Mouse (Mus musculus) midbrain, embryonic 16.5 days (tissue): ENCODE data around the gene Apba3. TPM values are rescaled to one million over a fixed set of nuclear protein-coding genes. Genes with fewer than 3 reads are reported as not detected.
"Not testable (repeated sequence)": the region's sequence is repeated elsewhere in the genome, so short reads cannot be mapped to it uniquely, and the experiment has no call there.

Experiments
- ATAC-seq: fragments of 200-750 bp; cut with Nextera tagmentation; 2 replicates; pipeline ENCODE4 v1.8.0; 2017; ENCODE audit warnings: moderate TSS enrichment
- H3K27ac ChIP-seq: fragments of 300-500 bp; sonication (generic); 2 replicates; pipeline ENCODE4 v1.5.1; 2014; ENCODE audit warnings: mild to moderate bottlenecking, low read length, mixed read lengths
- H3K27me3 ChIP-seq: fragments of 300-500 bp; sonication (generic); 2 replicates; pipeline ENCODE4 v1.6.1; 2014; ENCODE audit warnings: low read depth, low read length, mixed read lengths; ENCODE audit not compliant: control insufficient read depth, insufficient read depth
- H3K36me3 ChIP-seq: fragments of 300-500 bp; sonication (generic); 2 replicates; pipeline ENCODE4 v1.6.1; 2014; ENCODE audit warnings: mild to moderate bottlenecking, low read length, moderate library complexity, mixed read lengths; ENCODE audit not compliant: control insufficient read depth, insufficient read depth
- H3K4me1 ChIP-seq: fragments of 300-500 bp; sonication (generic); 2 replicates; pipeline ENCODE4 v1.6.1; 2014; ENCODE audit warnings: mild to moderate bottlenecking, low read length, mixed read lengths; ENCODE audit not compliant: control insufficient read depth, insufficient read depth
- H3K4me2 ChIP-seq: fragments of 300-500 bp; sonication (generic); 2 replicates; pipeline ENCODE4 v1.6.1; 2014; ENCODE audit warnings: mild to moderate bottlenecking, low read length, mixed read lengths
- H3K4me3 ChIP-seq: fragments of 300-500 bp; sonication (generic); 2 replicates; pipeline ENCODE4 v1.5.1; 2014; ENCODE audit warnings: low read depth, mild to moderate bottlenecking, low read length, moderate library complexity, mixed read lengths
- H3K9ac ChIP-seq: fragments of 300-500 bp; sonication (generic); 2 replicates; pipeline ENCODE4 v1.6.1; 2014; ENCODE audit warnings: low read depth, low read length, mixed read lengths
- H3K9me3 ChIP-seq: fragments of 300-500 bp; sonication (generic); replicated peaks from 2 replicates; pipeline ENCODE4 v1.6.1; 2014; ENCODE audit warnings: mild to moderate bottlenecking, low read length, mixed read lengths; ENCODE audit not compliant: control insufficient read depth, poor library complexity, severe bottlenecking
- WGBS: fragments of 180-500 bp; shearing (Covaris S2); extraction: QIAGEN DNeasy Blood & Tissue Kit; methylation state at CpG from one replicate; pipeline ENCODE4 v1.1.7; 2014; 5-methylcytosine and 5-hydroxymethylcytosine counted together
- polyA plus RNA-seq: library from polyadenylated mRNA; unstranded; fragments of >200 nt; fragmentation: Nextera tagmentation; extraction: Ambion mirVana; gene quantifications from 2 replicates; pipeline ENCODE4 v1.2.1, GENCODE M21; 2015

Gene Apba3
- 28.8 and 33.8 TPM in 2 replicates for polyA plus RNA-seq

GRCm38 (mm10) chr10:81266211-81267105 is at the start of gene Apba3, which contains the start of gene Mrpl54:
Gene Apba3 (plus strand): TSS chr10:81266960.
Gene Mrpl54 (minus strand): TSS chr10:81266934.
- Histone ChIP-seq H3K27me3 (no peaks in the 10 kb centered on the region), H3K4me3 (peak within 1 kb of the TSS; percentile 68), H3K27ac (peak within 1 kb of the TSS; percentile 88), H3K36me3 (peaks cover 6% of the 10 kb centered on the region; the same call in 1 of the 2 replicates), H3K4me1 (peaks cover 14% of the 10 kb centered on the region), H3K9ac (peak within 1 kb of the TSS; percentile 84), H3K9me3 (no peaks in the 10 kb centered on the region), H3K4me2 (peak within 1 kb of the TSS; percentile 67)
- peak; percentile 90 for ATAC-seq
- under 1% methylated on average over 48 of the region's 48 CpGs for WGBS

- H3K9me3 ChIP-seq, ATAC-seq, H3K27me3 ChIP-seq, H3K4me3 ChIP-seq, H3K27ac ChIP-seq, H3K4me2 ChIP-seq, H3K9ac ChIP-seq, H3K4me1 ChIP-seq: not testable (repeated sequence)
- H3K36me3 ChIP-seq, result peaks cover 65% of the 10 kb centered on the region
- WGBS, result 40% methylated on average over 1 of the region's 1 CpGs
Measured at GRCm38 (mm10) chr10:81217267-81217666, 49.5 kb upstream of the Apba3 start.

GRCm38 (mm10) chr10:81217964-81218363 is 48.8 kb upstream of the Apba3 start:
- peaks cover 60% of the 10 kb centered on the region for H3K36me3 ChIP-seq
- H3K27me3 ChIP-seq, result no peaks in the 10 kb centered on the region
- H3K9me3 ChIP-seq, result no peaks in the 10 kb centered on the region
- no peak overlapping the region for H3K9ac ChIP-seq
- no peak overlapping the region for H3K27ac ChIP-seq
- ATAC-seq, result no peak
- H3K4me3 ChIP-seq, result no peak overlapping the region
- no peaks in the 10 kb centered on the region for H3K4me1 ChIP-seq
- H3K4me2 ChIP-seq, result no peak overlapping the region
- WGBS, result 40% methylated on average over 7 of the region's 7 CpGs

GRCm38 (mm10) chr10:81221402-81222015 is 45.3 kb upstream of the Apba3 start:
- Histone ChIP-seq H3K27me3 (no peaks in the 10 kb centered on the region), H3K4me3 (no peak overlapping the region), H3K27ac (no peak overlapping the region), H3K4me1 (no peaks in the 10 kb centered on the region), H3K4me2 (no peak overlapping the region), H3K9me3 (no peaks in the 10 kb centered on the region), H3K36me3 (peaks cover 37% of the 10 kb centered on the region), H3K9ac (no peak overlapping the region)
- no peak for ATAC-seq
- 92% methylated on average over 5 of the region's 5 CpGs for WGBS

- peaks cover 26% of the 10 kb centered on the region for H3K36me3 ChIP-seq
- ATAC-seq, result not testable (repeated sequence)
- 69% methylated on average over 2 of the region's 2 CpGs for WGBS
Measured at GRCm38 (mm10) chr10:81223731-81224130, 43.0 kb upstream of the Apba3 start.

GRCm38 (mm10) chr10:81229735-81230437 is 36.9 kb upstream of the Apba3 start:
- Histone ChIP-seq H3K36me3 (no peaks in the 10 kb centered on the region), H3K27ac (peak overlapping the region; percentile 90), H3K9me3 (no peaks in the 10 kb centered on the region), H3K4me3 (peak overlapping the region; percentile 60), H3K27me3 (no peaks in the 10 kb centered on the region), H3K4me1 (peaks cover 34% of the 10 kb centered on the region), H3K9ac (peak overlapping the region; percentile 88), H3K4me2 (peak overlapping the region; percentile 61)
- peak; percentile 38 for ATAC-seq
- WGBS, result 5% methylated on average over 20 of the region's 20 CpGs

More at GRCm38 (mm10) chr10:81223731-81224130, 43.0 kb upstream of the Apba3 start:
- H3K4me2 ChIP-seq, H3K27ac ChIP-seq, H3K27me3 ChIP-seq, H3K4me3 ChIP-seq, H3K9me3 ChIP-seq, H3K9ac ChIP-seq: not testable (repeated sequence)
- peaks cover 11% of the 10 kb centered on the region for H3K4me1 ChIP-seq

GRCm38 (mm10) chr10:81230438-81231332 is 36.1 kb upstream of the Apba3 start, which contains the start of gene Atcay:
Gene Atcay (minus strand): TSS chr10:81230833.
- no peaks in the 10 kb centered on the region for H3K27me3 ChIP-seq
- H3K36me3 ChIP-seq, result no peaks in the 10 kb centered on the region
- WGBS, result 4% methylated on average over 27 of the region's 27 CpGs
- H3K9me3 ChIP-seq, result no peaks in the 10 kb centered on the region
- H3K4me2 ChIP-seq, result peak within 1 kb of the TSS; percentile 61
- H3K27ac ChIP-seq, result peak within 1 kb of the TSS; percentile 90
- peak; percentile 92 for ATAC-seq
- H3K9ac ChIP-seq, result peak within 1 kb of the TSS; percentile 88
- peaks cover 34% of the 10 kb centered on the region for H3K4me1 ChIP-seq
- H3K4me3 ChIP-seq, result peak within 1 kb of the TSS; percentile 60

GRCm38 (mm10) chr10:81231436-81231835 is 35.3 kb upstream of the Apba3 start:
- Histone ChIP-seq H3K4me2 (peak overlapping the region; percentile 61), H3K36me3 (no peaks in the 10 kb centered on the region), H3K9me3 (no peaks in the 10 kb centered on the region), H3K4me3 (peak overlapping the region; percentile 60), H3K9ac (no peak overlapping the region), H3K4me1 (peaks cover 34% of the 10 kb centered on the region), H3K27me3 (no peaks in the 10 kb centered on the region), H3K27ac (peak overlapping the region; percentile 90)
- 0 out of 2 replicates have a peak, but pooled peaks have one; percentile 0 for ATAC-seq
- WGBS, result 53% methylated on average over 7 of the region's 7 CpGs
